Mouse (Mus musculus): ENCODE data around the gene Krcc1.
"Not testable (repeated sequence)": the region's sequence is repeated elsewhere in the genome, so short reads cannot be mapped to it uniquely, and the experiment has no call there.

Krcc1 gene

GRCm38 (mm10) chr6:71261060-71261459, 10.4 kb upstream of the Krcc1 start:
- in situ Hi-C loops (cut with MboI, MseI): no loop called here

GRCm38 (mm10) chr6:71262142-71262833, 9.2 kb upstream of the Krcc1 start:
- in situ Hi-C loops (cut with MboI, MseI): no loop called here

GRCm38 (mm10) chr6:71267603-71268002, 3.9 kb upstream of the Krcc1 start:
- in situ Hi-C loops (cut with MboI, MseI): not testable (repeated sequence)

- in situ Hi-C loops (cut with MboI, MseI): no loop called here
Observed at GRCm38 (mm10) chr6:71268929-71269685, 2.4 kb upstream of the Krcc1 start.

- in situ Hi-C loops (cut with MboI, MseI): not testable (repeated sequence)
Observed at GRCm38 (mm10) chr6:71269686-71270050, 1.8 kb upstream of the Krcc1 start.

GRCm38 (mm10) chr6:71270301-71271056, 998 bp upstream of the Krcc1 start:
- in situ Hi-C loops (cut with MboI, MseI): no loop called here

GRCm38 (mm10) chr6:71271057-71271388, 454 bp upstream of the Krcc1 start:
- in situ Hi-C loops (cut with MboI, MseI): no loop called here

- in situ Hi-C loops (cut with MboI, MseI): no loop called here
Observed at GRCm38 (mm10) chr6:71272316-71272741, 852 bp downstream of the Krcc1 start.

GRCm38 (mm10) chr6:71273715-71274114, 2.2 kb downstream of the Krcc1 start:
- in situ Hi-C loops (cut with MboI, MseI): no loop called here

- in situ Hi-C loops (cut with MboI, MseI): no loop called here
Observed at GRCm38 (mm10) chr6:71274621-71275020, 3.1 kb downstream of the Krcc1 start.

- in situ Hi-C loops (cut with MboI, MseI): no loop called here
Observed at GRCm38 (mm10) chr6:71279418-71279817, 7.9 kb downstream of the Krcc1 start.

- in situ Hi-C loops (cut with MboI, MseI): loop anchor here (10.0 kb wide), 1 partner anchor 101 kb away; no protein-coding TSS in a partner anchor
Observed at GRCm38 (mm10) chr6:71293509-71293908, 22.0 kb downstream of the Krcc1 start.

- in situ Hi-C loops (cut with MboI, MseI): loop anchor here (10.0 kb wide), 1 partner anchor 99 kb away; no protein-coding TSS in a partner anchor
Observed at GRCm38 (mm10) chr6:71295303-71295702, 23.8 kb downstream of the Krcc1 start.

- in situ Hi-C loops (cut with MboI, MseI): loop anchor here (10.0 kb wide), 1 partner anchor 97 kb away; no protein-coding TSS in a partner anchor
Observed at GRCm38 (mm10) chr6:71298051-71298450, 26.6 kb downstream of the Krcc1 start.

GRCm38 (mm10) chr6:71298751-71299150, 27.3 kb downstream of the Krcc1 start:
- in situ Hi-C loops (cut with MboI, MseI): loop anchor here (10.0 kb wide), 1 partner anchor 96 kb away; no protein-coding TSS in a partner anchor

GRCm38 (mm10) chr6:71302097-71302731, 30.7 kb downstream of the Krcc1 start:
- in situ Hi-C loops (cut with MboI, MseI): no loop called here

- in situ Hi-C loops (cut with MboI, MseI): no loop called here
Observed at GRCm38 (mm10) chr6:71307486-71307885, 36.0 kb downstream of the Krcc1 start.

- in situ Hi-C loops (cut with MboI, MseI): no loop called here
Observed at GRCm38 (mm10) chr6:71321826-71322283, 50.4 kb downstream of the Krcc1 start, which contains the start of gene Smyd1. Smyd1 (minus strand) TSS chr6:71322233.

- in situ Hi-C loops (cut with MboI, MseI): no loop called here
Observed at GRCm38 (mm10) chr6:71322491-71322921, 51.0 kb downstream of the Krcc1 start, which contains the start of gene Cd8b1. Cd8b1 (plus strand) TSS chr6:71322788.

GRCm38 (mm10) chr6:71324816-71325215, 53.3 kb downstream of the Krcc1 start:
- in situ Hi-C loops (cut with MboI, MseI): no loop called here

GRCm38 (mm10) chr6:71329881-71330280, 58.4 kb downstream of the Krcc1 start:
- in situ Hi-C loops (cut with MboI, MseI): loop anchor here (10.0 kb wide), 1 partner anchor 205 kb away; no protein-coding TSS in a partner anchor
